Mouse (Mus musculus) cerebellum, adult 9-11 months (tissue): ENCODE data around the gene Washc3.

Experiments used
- DNase-seq: peaks from one replicate; pipeline ENCODE4 v3.0.0; 2022

Gene Washc3

GRCm38 (mm10) chr10:88260309-88260708 is 59.4 kb downstream of the Washc3 start:
- no peak for DNase-seq

- DNase-seq, result no peak
These were observed 60.3 kb downstream of the Washc3 start for GRCm38 (mm10) chr10:88261186-88261585.

- no peak for DNase-seq
These were observed 62.5 kb downstream of the Washc3 start for GRCm38 (mm10) chr10:88263383-88263782.

- no peak for DNase-seq
These were observed 73.2 kb downstream of the Washc3 start for GRCm38 (mm10) chr10:88274045-88274444.

- DNase-seq, result no peak
These were observed 80.8 kb downstream of the Washc3 start for GRCm38 (mm10) chr10:88281699-88282098.

GRCm38 (mm10) chr10:88284343-88284990 is 83.6 kb downstream of the Washc3 start:
- DNase-seq, result no peak

GRCm38 (mm10) chr10:88287261-88287660 is 86.4 kb downstream of the Washc3 start:
- no peak for DNase-seq

GRCm38 (mm10) chr10:88288061-88288460 is 87.2 kb downstream of the Washc3 start:
- DNase-seq, result no peak

GRCm38 (mm10) chr10:88295091-88295490 is 94.2 kb downstream of the Washc3 start:
- no peak for DNase-seq
